Mouse (Mus musculus): ENCODE data around the gene Myo7a.

Gene Myo7a

DNA sequence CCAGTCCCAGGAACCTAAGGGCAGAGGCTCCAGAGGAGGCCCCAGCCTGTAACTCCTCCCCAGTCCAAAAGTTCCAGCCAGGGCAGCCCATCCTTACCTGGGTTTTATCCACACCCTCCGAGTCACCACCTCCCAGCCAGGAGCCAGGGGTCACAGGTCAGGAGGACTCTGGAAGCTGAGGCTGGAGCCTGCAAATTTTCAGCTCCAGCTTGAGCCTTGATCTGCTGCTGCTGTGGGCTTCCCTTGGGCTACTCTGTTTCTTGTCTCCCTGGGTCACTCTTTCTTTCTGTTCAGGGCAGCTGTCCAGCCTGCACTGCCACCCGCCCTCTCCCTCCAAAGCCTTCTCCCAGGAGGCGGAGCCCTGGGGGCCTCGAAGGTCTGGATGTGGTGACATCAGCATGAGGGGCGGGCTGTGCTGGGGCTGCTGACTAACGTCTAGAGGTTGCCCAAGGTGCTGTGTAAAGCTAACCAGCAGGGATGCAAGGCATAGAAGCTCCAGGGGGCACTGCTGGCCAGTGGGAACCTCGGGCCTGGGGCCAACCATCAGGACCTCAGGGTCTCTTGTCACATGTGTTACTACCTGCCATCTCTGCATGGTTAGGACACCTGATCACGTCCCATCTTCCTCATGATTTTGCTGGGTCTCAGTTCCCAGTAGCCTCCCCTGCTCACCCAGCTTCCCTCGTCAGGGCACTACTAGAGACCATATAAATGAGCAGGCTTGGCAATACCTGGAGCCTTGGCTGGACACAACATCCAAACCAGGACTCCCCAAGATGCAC lies at the start of gene Myo7a:
TSS of gene Myo7a (minus strand) at position 346 of the 782 bp plus-strand sequence.
- DNase-seq (ENCODE audit: low read depth, low spot score), result no peak

DNA sequence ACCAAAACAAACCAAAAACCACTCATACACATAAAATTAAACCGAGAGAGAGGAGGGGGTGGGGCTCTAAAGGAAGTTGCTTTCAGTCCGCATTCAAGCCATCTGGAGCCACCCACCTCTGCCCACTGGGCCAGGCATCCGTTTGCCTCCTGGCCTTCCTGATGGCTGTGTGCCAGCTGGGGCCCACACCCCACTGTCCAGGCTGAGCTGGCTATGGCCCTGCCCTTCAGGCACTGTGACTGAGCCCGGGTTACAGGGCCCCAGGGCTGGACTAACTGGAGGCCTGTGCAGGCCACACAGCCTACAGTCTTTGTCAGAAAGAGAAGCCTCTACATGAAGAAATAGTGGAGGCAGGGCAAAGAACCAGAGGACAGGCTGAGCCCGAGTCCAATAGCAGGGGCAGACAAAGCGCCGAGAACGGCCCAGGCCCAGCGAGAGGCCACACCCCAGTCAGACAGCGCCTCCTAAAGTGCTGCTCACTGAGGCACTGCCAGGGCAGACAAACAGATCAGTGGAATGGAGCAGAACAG lies 45.7 kb upstream of the Myo7a start:
- no peak for DNase-seq (ENCODE audit: low read depth, low spot score)

DNA sequence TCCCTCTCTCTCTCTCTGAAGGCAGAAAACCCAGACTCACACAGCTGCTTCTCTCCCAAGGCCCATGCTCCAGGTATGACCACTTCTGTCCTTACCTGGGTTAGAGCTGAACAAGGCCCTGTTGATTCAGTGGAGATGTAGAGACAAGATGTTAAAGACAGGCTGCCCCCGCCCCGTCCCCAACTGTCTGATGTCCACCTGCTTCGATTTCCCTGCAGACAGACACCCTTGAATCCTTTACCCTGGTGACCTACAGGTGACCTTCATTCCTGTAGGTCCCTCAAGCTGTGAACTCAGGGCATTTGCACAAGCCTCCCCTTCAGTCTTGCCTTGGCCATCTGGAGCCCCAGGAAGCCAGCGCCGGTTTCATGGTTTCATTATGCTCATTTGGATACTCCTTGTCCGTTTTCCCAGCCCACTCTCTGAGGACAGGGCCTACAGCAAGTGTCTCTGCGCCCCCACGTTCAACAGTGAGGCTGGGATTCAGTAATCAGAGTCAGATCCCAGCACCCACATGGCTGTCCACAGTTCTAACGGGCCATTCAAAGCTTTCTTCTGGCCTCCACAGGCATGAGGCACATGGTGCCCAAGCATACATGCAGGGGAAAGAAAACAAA lies 45.2 kb upstream of the Myo7a start:
- no peak for DNase-seq (ENCODE audit: low read depth, low spot score)

DNA sequence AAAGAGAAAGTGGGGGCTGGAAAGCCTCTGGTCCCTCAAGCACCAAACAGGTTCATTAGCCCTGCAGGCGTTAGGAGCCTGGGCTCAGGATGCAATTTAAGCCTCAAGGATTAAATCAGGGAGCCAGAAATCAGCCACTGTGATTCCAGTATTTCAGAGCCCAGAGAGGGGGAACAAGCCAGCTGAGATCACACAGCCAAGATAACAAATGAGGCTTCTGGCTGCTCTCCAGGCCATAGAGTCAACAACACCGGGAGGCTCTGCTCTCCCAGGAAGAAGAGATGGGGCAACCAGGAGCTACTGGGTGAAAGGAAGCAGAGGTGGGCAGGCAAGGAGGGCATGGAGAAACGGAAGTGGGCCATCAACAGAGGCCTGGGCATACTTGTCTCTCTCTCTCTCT lies 44.4 kb upstream of the Myo7a start:
- DNase-seq (ENCODE audit: low read depth, low spot score), result no peak

DNA sequence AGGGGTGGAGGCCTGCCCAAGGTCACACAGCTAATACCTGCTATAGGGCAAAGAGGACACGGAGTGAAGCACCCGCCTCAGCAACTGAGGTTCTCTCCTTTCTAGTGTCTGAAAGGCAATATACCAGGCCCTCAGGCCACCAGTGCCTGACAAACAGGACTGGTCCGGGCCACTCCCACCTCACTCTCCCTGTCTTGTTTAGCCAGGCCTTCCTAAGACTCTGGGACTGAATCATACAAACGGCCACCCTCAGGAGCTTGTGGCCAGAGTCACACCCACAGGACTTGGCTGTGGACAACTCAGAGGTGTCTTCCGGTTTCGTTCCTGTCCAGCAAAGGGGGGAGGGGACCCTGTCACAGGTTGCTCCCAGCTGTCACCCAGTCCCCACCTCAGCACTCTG lies 42.9 kb upstream of the Myo7a start:
- no peak for DNase-seq (ENCODE audit: low read depth, low spot score)

DNA sequence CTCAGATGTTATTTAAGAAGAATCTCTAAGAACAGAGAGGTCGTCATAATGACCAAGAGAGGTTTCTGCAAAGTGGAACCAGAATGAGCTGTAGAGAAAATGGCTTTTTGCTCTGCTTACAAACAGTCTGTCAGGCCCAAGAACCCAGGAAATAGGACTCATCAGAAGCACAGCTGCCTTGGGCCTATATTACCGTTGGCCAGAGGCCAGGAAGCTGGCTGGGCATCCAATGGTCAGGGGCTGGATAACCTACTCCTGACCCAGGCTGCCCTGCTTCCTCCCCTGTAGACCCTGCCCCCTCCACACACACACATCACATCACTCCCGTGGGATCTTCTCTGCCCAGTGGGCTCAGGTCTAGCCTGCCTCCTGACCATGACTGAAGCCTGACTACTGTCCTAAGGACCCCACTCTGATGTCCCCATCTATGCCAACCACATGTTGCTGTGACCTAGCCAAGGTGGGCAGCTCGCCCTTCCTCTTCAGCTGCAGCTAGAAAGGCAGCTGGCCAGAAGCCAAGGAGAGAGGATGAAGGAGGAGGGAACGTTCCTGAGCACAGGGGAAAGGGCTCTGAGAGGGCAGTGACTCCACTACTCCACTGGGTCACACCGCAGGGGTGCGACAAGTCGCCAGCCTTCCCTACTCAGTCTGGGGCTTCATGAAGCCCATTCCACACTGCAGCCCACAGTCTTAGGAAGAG lies 40.9 kb upstream of the Myo7a start:
- no peak for DNase-seq (ENCODE audit: low read depth, low spot score)

DNA sequence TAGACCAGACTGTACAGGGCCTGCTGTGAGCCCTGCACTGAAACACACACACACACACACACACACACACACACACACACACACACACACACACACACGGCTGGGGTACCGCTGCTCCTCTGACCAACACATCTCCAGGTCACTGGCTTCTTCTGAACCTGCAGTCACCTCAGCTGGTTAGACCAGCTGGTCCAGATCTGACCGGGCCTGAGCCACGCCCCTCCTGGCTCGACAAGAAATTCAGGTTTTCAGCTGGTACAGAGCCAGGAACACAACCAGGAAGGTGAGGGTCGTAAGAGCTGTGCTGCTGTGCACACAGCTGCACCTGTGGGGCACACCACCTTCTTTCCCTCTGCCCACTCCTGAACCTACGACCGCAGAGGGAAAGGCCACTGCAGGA lies 39.2 kb upstream of the Myo7a start:
- no peak for DNase-seq (ENCODE audit: low read depth, low spot score)

DNA sequence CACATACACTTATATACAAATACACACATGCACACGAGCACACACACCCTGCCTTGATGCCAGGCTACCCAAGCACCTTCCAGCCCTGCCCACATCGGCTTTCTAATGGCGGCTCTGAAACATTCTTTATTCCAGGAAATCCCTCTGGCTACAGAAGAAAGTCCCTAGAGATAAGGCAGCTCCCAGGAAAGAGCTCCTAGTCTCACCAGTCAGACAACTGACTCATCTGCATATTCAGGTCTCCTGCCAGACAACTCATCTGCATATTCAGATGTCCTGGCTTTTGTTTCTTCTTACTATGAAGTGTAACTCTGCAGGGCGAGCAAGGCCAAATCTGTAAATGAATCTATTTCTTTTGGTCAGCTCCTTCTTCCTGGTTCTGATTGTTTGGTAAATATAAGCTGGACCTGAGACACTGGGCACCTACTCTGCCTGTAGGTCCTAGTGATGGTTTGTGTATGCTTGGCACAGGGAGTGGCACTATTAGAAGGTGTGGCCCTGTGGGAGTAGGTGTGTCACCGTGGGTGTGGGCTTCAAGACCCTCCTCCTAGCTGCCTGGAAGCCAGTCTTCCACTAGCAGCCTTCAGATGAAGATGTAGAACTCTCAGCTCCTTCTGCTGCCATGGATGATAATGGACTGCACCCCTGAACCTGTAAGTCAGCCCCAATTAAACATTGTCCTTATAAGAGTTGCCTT lies 38.5 kb upstream of the Myo7a start:
- no peak for DNase-seq (ENCODE audit: low read depth, low spot score)

DNA sequence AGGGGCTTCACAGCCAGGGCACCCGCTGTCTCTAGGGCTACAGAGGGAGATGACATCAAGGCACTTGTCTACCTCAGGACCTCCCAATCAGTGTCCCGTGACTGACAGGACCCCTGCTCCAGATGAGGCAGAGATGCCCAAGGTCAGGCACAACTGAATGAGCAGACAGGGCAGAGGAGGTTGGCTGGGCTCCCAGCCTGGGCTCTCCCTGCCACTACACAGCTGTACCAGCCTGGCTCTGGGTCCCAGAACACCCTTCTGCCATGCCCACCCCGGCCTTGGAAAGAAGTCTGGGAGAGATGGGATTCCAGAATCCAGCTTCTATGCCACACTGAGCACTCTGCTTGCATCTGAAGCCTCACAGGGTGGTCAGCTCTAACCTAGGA lies 36.9 kb upstream of the Myo7a start:
- DNase-seq (ENCODE audit: low read depth, low spot score), result no peak

DNA sequence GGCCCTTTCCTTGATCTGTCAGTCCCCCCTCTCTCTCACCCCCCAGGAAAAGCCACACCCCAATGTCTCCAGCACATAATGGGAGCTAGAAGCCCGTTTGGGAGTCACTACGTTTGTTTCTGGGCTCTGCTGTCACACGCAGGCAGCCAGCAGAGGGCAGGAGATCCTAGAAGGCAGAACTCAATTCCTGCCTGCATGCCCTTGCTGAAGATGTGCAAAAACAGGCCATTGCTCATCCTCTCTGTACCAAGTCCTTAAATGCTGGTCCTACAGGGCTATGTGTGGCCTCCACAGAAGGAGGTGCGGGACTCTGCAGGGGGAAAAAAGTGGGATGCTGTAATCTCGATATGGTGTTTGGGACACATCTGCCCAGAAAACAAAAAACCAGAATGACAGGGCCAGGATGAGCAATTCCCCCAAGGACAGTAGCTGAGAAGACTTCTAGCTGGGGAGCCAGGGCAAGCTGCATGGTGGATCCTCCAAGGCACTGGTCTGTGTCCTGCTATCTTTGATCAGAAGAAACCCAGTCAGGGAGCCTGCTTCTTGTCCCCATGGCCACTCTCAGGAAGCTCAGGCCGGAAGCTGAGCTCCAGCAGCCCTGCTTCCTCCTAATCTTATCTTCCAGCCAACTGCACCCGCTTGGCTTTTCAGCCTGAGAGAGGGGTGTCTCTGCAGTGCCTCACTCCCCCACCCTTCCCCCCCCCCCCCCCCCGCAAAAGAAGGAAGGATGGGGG lies 36.4 kb upstream of the Myo7a start:
- peak; percentile 20 for DNase-seq (ENCODE audit: low read depth, low spot score)

DNA sequence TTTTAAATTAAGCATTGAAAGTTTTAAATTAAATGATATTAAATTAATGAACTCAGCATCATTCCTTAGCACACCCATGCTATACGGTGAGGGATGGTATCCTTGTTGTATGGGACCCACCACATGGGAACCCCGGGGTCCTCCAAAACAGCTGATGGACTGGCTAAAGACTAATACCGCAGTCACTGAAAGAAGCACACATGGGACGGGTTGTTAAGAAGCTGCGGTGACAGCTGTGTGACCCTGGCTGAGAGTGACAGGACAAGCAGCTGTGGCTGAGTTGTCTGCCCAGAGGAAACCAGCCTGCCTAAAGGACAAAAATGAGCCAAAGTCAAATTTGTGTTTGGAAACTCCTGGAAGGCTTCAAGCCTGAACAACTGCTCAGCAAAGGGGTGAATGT lies 34.6 kb upstream of the Myo7a start:
- DNase-seq (ENCODE audit: low read depth, low spot score), result no peak

DNA sequence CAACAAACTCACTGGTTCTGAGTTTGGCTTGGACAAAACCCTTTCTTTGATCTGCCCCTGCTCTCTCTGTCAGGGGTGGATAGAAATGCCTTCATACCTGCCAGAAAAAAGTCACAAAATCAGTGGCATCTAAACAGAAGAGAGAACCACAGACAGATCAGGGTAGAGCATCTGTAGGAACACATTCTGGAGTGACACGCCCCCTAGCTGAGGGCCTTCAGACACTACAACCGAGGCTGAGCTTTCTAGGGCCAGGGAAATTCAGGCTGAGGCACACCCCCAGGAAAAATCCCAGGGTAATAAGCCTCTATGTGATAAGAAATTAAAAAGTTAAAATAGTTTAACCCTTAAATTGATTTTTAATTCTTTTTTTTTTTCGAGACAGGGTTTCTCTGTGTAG lies 34.0 kb upstream of the Myo7a start:
- DNase-seq (ENCODE audit: low read depth, low spot score), result no peak

DNA sequence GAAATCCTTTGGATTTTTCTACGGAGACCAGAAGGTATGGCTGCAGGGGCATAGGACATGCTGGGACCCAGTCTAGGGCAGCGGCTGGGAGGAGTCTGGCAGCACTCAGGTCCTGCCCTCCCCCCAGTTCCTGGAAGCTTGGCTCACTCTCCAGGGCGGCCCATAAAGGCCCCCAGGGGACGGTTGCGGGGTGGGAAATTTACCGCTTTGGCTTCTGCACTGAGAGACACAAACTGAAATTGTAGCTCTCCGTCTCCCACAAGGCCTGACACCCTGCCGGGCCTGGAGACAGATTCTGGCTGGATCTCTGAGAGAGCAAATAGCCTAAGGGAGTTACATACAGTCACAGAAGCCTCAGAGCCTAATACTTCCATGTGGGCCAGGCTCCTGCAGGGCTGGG lies 33.1 kb upstream of the Myo7a start:
- no peak for DNase-seq (ENCODE audit: low read depth, low spot score)

DNA sequence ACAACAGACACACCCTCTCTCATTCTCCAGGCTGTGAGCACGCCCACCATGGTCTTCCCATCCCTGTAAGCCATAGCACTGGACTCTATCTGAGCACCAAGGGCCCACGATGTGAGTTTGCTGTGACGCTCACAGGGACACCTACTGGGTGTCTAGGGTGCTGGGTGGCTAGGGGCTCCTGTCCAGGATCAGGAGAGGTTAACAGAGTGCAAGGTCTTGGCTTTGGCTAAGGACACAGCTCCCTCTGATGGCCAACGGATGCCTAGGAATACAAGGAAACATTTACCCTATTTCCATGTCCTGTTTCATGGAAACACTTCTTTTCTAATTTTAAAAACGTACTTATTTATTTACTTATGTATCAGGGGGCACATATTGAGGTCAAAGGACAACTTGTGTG lies 31.2 kb upstream of the Myo7a start:
- no peak for DNase-seq (ENCODE audit: low read depth, low spot score)

DNA sequence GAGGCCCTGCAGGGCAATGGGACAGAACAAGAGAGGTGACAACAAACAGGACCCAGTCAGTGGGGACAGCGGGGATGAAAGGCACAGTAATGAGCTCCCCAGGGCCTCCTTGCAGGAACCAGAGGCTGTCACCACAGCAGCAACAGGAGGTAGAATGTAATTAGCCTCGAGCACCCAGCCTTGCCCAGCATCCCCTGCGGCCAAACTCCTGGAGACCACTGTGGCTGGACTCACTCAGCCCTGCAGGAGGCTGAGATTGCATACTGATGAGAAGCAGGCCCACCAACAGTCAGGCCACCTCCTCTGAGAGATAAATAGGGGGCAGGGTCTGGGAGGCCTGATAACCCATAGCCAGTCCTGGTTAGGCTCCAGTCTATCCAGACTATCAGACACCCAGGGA lies 30.5 kb upstream of the Myo7a start:
- DNase-seq (ENCODE audit: low read depth, low spot score), result no peak

DNA sequence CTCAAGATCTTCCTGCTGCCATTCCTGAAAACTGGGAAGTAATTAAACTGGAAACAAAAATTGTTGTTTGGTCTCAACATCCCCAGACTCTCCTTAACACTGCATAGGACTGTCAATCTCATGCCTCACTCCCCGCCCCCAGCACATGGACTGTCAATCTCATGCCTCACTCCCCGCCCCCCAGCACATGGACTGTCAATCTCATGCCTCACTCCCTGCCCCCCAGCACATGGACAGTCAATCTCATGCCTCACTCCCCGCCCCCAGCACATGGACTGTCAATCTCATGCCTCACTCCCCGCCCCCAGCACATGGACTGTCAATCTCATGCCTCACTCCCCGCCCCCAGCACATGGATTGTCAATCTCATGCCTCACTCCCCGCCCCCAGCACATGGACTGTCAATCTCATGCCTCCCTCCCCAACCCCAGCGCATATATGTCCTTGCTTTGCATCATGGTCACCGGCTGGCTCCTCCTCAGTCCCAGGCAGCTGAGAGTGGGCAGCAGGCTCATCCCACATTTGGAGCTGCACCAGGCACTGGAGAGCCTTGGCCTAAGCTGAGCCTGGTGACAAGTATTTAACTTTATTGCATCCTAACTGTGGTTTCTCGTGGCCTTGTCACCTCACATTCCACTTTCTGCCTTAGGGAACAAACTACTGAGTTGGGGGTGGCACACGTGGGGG lies 29.5 kb upstream of the Myo7a start:
- DNase-seq (ENCODE audit: low read depth, low spot score), result peak; percentile 14

DNA sequence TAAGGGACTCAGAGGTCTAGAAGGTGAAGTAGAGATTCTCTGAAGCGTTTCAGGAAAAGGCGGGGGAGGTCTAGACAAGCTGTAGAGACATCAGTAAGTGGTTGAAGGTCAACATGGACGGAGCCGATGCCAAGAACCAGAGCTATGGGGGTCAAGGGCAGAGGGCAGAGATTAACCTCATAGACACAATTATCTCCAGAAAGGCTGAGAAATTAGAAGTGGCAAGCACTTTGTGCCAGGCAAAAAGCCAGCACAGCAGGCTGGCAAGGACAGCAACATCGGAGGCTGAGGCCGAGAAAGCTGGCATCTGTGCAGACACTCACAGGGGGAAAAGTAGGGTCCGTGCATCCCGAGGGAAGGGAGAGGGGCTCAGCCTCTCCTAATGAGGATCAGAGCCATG lies 28.4 kb upstream of the Myo7a start:
- DNase-seq (ENCODE audit: low read depth, low spot score), result no peak

DNA sequence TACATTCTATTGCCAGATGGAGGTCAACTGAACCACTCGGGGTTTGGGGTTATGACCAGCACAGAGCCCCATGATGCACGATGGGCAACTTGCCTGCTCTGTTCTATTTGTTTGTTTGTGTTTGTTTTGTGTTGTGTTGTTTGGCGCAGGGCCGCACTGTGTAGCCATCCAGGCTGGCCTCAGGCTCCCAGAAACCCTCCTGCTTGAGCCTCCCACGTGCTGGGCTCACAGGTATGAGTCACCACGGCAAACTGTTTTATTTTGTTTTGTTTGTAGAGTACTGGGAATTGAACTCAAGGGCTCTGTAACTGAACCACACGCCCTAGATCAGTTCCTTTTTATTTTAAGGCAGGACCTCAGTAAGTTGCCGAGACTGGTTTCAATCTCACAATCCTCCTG lies 27.1 kb upstream of the Myo7a start:
- DNase-seq (ENCODE audit: low read depth, low spot score), result no peak

DNA sequence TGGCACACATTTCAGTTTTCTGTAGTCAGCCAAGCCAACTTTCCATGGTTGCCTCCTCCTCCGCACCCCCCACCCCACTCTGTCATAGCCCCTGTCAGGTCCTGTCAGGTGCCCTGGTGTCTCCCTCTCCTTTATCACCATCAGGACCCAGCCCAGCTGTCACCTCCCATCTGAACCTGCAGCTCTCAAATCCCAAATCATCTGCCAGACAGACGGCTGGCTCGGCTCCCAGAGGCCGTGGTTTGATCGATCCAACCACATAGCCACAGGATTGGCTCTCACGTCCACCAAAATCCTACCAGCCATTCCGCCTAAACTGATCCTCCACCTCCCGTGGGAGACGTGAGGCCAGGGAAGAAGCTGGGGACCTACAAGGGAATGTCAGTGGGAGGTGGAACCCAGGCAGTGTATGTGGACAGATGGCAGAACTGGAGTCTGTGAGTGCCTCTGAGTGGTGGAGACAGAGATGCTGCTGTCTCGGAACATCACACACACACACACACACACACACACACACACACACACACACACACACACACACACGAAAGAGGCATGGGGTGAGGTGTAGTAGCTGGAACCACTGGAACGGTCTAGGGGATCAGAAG lies 26.6 kb upstream of the Myo7a start:
- DNase-seq (ENCODE audit: low read depth, low spot score), result no peak

DNA sequence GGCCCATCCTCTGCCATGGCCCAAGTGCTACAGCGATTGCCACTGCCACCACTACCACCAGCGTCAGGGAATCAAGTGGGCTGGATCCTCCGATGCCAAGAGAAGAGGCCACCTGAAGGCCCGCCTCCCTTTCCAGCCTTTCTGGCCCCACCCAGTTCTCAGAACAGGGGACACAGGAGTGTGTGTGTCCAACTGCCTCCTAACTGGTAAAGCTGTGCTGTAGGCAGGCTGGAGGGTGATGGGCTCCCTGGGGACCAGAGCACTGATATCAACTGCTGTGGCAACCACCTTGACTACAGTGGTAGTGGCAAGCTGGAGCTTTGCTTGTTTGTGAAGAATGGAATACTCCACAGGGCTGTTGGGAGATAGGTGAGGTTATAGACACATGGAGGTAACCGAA lies 26.1 kb upstream of the Myo7a start, which contains the start of gene Omp:
TSS of gene Omp (minus strand) at position 101 of the 400 bp plus-strand sequence.
- DNase-seq (ENCODE audit: low read depth, low spot score), result no peak
